Mouse (Mus musculus) spleen, adult 2 months (tissue): Measurements from ENCODE around the gene Uroc1. TPM values are rescaled to one million over a fixed set of nuclear protein-coding genes. Genes with fewer than 3 reads are reported as not detected.

Experiments used
- DNase-seq, 2 experiments: peaks; one replicate each; pipeline versions ENCODE4 v3.0.0 to v3.0.0-alpha.2; 2012 to 2021; ENCODE audit warnings: low spot score in 2 of 2, low read depth in 1 of 2
- H3K27ac ChIP-seq: fragments of 200-500 bp; 2 replicates; pipeline ENCODE4 v1.5.1; 2012; ENCODE audit warnings: low read length, inconsistent platforms; ENCODE audit not compliant: insufficient read depth
- H3K27me3 ChIP-seq: fragments of 200-500 bp; 2 replicates; pipeline ENCODE4 v1.6.1; 2012; ENCODE audit warnings: mild to moderate bottlenecking, moderate library complexity, low read length, inconsistent platforms; ENCODE audit not compliant: control insufficient read depth, insufficient read depth
- H3K36me3 ChIP-seq: fragments of 200-500 bp; 2 replicates; pipeline ENCODE4 v1.6.1; 2012; ENCODE audit warnings: mild to moderate bottlenecking, low read length, inconsistent platforms; ENCODE audit not compliant: control insufficient read depth, insufficient read depth
- H3K4me1 ChIP-seq: fragments of 200-500 bp; 2 replicates; pipeline ENCODE4 v1.6.1; 2011; ENCODE audit warnings: inconsistent platforms; ENCODE audit not compliant: control insufficient read depth, insufficient read depth, insufficient read length
- H3K4me3 ChIP-seq: fragments of 200-500 bp; 2 replicates; pipeline ENCODE4 v1.5.1; 2011; ENCODE audit warnings: mild to moderate bottlenecking, inconsistent platforms; ENCODE audit not compliant: insufficient read depth, insufficient read length; ENCODE audit errors: extremely low read depth
- CTCF ChIP-seq: fragments of 200-500 bp; IDR thresholded peaks from 2 replicates; pipeline ENCODE4 v1.5.1; 2011; ENCODE audit warnings: mild to moderate bottlenecking, inconsistent platforms; ENCODE audit not compliant: insufficient read depth, insufficient read length, insufficient replicate concordance; ENCODE audit errors: extremely low read depth
- POLR2A ChIP-seq: fragments of 200-500 bp; IDR thresholded peaks from 2 replicates; pipeline ENCODE4 v1.6.1; 2011; ENCODE audit warnings: low read depth, low read length, inconsistent platforms
- WGBS: fragments of 180-500 bp; shearing (Covaris S2); methylation state at CpG from one replicate; pipeline ENCODE4 v1.1.7; 2018; 5-methylcytosine and 5-hydroxymethylcytosine counted together
- polyA plus RNA-seq: library from polyadenylated mRNA; depleted of rRNA; stranded (reverse); fragments of >200 nt; gene quantifications from 2 replicates; pipeline ENCODE4 v1.2.3, GENCODE M21; 2012

Uroc1 gene
- polyA plus RNA-seq, 1 experiment: 0.02 TPM

DNA sequence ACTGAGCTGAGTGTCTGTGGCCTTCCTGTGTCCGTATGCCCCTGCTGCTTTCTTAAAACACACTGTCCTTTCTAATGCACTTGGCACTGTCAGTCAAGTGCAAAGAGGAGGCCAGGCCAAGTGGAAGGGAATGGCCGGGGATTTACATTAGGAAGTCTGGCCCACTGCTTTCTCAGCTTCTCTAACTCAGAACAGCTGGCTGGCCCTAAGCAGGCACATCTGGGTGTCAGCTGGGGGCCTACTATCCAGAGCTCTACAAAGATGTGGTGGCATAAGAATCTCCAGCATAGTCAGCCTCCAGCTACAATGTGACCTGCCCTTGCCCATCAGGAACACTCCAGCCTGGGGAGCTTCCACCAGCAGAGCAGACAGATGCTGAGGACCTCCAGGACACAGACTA, 16.9 kb downstream of the Uroc1 start:
- TF ChIP-seq CTCF (no peak), POLR2A (no peak)
- DNase-seq: no peak
- Histone ChIP-seq H3K4me3 (no peak overlapping the region), H3K36me3 (no peaks in the 10 kb centered on the region), H3K27ac (no peak overlapping the region), H3K27me3 (no peaks in the 10 kb centered on the region), H3K4me1 (no peaks in the 10 kb centered on the region)
- WGBS: 80% methylated on average over 2 of the region's 2 CpGs

DNA sequence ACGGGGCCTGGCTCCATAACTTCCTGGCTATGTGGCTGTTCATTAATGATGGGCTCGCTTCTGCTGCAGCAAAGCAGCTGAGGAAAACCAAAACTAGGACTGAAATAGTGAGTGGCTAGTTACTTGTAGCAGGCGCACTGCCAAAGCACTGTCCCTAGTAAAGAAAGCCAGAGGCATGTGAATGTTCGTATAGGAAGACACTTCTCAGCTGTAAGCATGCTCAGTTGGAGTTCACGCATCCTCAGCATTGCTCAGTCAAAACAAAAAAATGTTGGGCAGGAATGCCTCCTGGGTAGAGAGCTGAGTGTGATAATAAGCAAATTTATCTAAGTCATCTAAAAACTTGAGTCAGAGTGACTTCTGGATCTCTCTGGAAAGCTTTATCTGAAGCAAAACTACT, 25.1 kb downstream of the Uroc1 start:
- no peak overlapping the region for H3K4me3 ChIP-seq
- H3K27ac ChIP-seq: no peak overlapping the region
- WGBS: 75% methylated on average over 5 of the region's 5 CpGs
- H3K4me1 ChIP-seq: no peaks in the 10 kb centered on the region
- no peaks in the 10 kb centered on the region for H3K36me3 ChIP-seq
- no peak for DNase-seq
- no peaks in the 10 kb centered on the region for H3K27me3 ChIP-seq
- TF ChIP-seq POLR2A (no peak), CTCF (no peak)

DNA sequence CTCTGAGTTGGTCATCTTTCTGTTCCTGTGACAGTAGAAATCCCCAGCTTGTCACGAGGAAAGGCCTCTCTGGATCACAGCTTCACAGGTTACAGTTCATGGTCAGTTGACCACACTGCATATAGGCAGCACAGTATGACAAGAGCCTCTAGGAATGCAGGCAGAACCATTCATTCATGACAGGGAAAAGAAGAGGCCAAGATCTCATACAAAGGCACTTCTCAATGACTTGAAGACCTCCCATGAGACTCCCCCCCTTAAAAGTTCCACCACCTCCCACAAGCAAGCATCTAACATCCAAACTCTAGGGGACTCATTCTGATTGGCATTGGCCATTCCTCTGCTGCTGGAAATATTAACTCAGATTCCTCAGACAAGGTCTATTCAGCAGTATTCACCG, 26.4 kb downstream of the Uroc1 start:
- Histone ChIP-seq H3K4me3 (no peak overlapping the region), H3K27ac (no peak overlapping the region), H3K36me3 (no peaks in the 10 kb centered on the region), H3K27me3 (no peaks in the 10 kb centered on the region), H3K4me1 (no peaks in the 10 kb centered on the region)
- WGBS: 70% methylated on average over 2 of the region's 2 CpGs
- no peak for DNase-seq
- no peak for TF ChIP-seq CTCF
- no peak for TF ChIP-seq POLR2A

DNA sequence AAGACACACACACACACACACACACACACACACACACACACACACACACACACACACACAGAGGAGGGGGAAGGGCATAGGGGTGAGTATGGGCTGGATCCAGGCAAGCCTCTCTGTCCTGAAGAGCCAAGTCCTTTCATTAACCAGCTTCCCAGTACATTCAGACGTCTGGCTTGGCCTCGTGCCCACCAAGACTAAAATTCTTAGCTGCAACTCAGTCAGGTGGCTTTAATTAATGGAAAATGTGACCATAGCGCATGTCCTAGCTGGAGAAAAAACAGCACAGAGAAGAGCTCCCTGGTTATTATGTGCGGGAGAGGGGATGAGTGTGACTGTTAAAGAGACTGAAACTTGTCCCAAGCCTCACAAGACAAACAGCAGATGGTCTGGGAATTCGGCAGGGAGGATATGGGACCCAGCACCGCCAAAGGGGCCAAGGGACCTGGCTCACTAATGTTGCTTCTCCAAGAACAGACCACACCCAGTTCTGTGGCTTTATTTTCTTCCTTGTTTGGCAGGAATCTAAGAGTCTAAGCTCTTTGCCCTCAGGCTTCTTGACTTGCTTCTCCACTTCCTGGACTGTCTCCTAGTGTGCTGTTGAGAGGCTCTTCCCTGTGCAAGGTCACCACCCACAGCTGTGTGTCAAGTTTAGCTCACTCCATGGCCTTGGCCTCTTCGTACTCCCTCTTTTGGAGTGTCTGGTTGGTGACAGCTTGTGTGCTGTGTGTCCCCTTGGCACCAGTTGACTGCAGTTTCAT, 27.1 kb downstream of the Uroc1 start:
- Histone ChIP-seq H3K4me1 (no peaks in the 10 kb centered on the region), H3K27me3 (no peaks in the 10 kb centered on the region), H3K4me3 (no peak overlapping the region), H3K27ac (no peak overlapping the region), H3K36me3 (no peaks in the 10 kb centered on the region)
- 63% methylated on average over 7 of the region's 7 CpGs for WGBS
- no peak for DNase-seq
- TF ChIP-seq CTCF (no peak), POLR2A (no peak)

DNA sequence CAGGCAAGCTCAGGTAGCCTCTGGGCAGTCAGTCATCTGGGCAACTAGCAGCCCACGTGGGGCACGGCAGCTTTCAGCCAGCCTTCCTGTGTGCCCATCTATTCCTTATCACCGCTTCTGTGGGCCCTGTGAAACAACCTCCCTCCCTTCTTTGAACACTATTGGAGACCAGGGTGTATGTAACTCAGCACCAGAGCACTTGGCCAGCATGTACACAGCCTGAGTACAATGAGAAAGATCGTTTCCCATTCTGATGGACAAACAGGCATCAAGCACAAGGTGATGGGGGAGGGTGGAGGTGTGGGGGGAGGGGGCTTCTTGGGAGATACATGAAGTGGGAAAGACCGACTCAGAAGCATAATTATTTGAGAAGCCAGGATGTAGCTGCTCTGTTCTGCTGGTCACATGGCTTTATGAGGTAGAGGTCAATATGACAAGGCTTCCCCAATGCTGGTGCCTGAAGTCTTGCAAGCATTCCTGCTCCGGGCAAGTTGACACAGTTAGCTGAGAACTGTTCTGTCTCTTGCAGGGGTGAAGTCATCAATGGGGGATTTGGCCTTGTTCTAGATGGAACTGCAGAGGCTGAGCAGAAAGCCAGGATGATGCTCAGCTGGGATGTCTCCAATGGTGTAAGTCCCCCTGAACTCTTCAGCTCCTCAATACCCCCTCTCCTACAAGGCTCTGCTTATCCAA, 28.0 kb downstream of the Uroc1 start:
- Histone ChIP-seq H3K27me3 (no peaks in the 10 kb centered on the region), H3K36me3 (no peaks in the 10 kb centered on the region), H3K4me3 (no peak overlapping the region), H3K27ac (no peak overlapping the region), H3K4me1 (no peaks in the 10 kb centered on the region)
- WGBS: 81% methylated on average over 6 of the region's 6 CpGs
- no peak for DNase-seq
- no peak for TF ChIP-seq CTCF

DNA sequence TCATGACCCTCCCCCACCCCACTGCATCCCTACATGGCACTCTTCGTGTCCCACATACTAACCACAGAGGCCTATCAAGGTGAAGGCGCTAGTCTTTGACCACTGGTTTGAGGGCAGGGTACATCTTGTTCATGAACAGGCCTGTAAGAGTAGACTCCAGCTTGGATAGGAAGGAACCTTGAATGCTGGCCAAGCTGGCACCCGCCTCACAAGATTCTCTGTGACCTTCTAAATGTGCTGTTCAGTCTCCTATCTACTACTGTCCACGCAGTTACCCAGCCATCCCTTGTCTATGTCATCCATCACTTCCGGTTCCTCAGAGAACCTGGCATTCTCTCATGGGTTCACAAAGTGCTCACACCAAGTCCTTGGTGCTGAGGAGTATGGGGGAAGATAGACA, 30.2 kb downstream of the Uroc1 start:
- H3K36me3 ChIP-seq: no peaks in the 10 kb centered on the region
- WGBS: 92% methylated on average over 5 of the region's 5 CpGs
- H3K4me1 ChIP-seq: no peaks in the 10 kb centered on the region
- TF ChIP-seq POLR2A (no peak), CTCF (no peak)
- no peak overlapping the region for H3K27ac ChIP-seq
- no peaks in the 10 kb centered on the region for H3K27me3 ChIP-seq
- no peak for DNase-seq
- H3K4me3 ChIP-seq: no peak overlapping the region
